Mouse (Mus musculus) NIH3T3 (cell line): ENCODE measurements around the gene Naa11.

ENCODE experiments used
- DNase-seq: peaks from one replicate; pipeline ENCODE4 v3.0.0-alpha.2; 2012; ENCODE audit warnings: low read depth

Gene Naa11

GRCm38 (mm10) chr5:97345129-97345528 is 47.0 kb downstream of the Naa11 start:
- DNase-seq = no peak

- no peak for DNase-seq
These were observed 48.0 kb downstream of the Naa11 start for GRCm38 (mm10) chr5:97344144-97344543.

- no peak for DNase-seq
These were observed 57.4 kb downstream of the Naa11 start for GRCm38 (mm10) chr5:97334794-97335193.
